Mouse (Mus musculus): ENCODE measurements around the gene Fam131c. TPM values are rescaled to one million over a fixed set of nuclear protein-coding genes. Genes with fewer than 3 reads are reported as not detected.

Fam131c gene
- polyA plus RNA-seq, 1 experiment from 2014 or later: 2.9 TPM

DNA sequence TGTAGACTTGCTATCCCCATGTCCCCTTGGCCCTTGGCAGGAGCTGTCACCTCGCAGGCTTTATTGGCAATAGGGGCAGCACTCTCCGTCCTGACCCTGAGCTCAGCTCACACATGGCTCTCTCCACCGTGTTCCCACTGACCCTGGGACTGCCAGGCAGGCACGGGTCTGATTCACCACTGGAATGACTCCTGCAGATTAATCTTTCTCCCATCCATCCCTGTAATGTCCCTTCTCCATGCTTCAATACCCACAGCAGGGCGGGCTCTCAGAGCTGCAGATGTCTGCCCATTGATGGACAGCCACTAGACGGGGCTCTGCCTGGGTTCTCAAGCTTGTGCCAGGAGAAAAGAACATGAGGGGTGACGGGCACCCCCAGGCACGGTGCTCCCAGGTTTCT lies 2.9 kb upstream of the Fam131c start:
- peaks cover 9% of the 10 kb centered on the region; the same call in 1 of the 2 replicates for H3K4me1 ChIP-seq (ENCODE audit: control insufficient read depth, insufficient read depth, low read length)
- no peak overlapping the region for H3K27ac ChIP-seq (ENCODE audit: low read depth, low read length)
- DNase-seq (ENCODE audit: low spot score, missing footprints) (no peak), ATAC-seq (ENCODE audit: low FRiP score) (no peak)
- no peak overlapping the region for H3K4me3 ChIP-seq (ENCODE audit: low read depth, low read length)
- H3K4me2 ChIP-seq: no peak overlapping the region
- peaks cover 25% of the 10 kb centered on the region; the same call in 1 of the 2 replicates for H3K27me3 ChIP-seq (ENCODE audit: control insufficient read depth, insufficient read depth, low read length)
- WGBS: 56% methylated on average over 8 of the region's 8 CpGs
- H3K9me3 ChIP-seq (ENCODE audit: control insufficient read depth, low read length): no peaks in the 10 kb centered on the region
- H3K36me3 ChIP-seq (ENCODE audit: control insufficient read depth, insufficient read depth, low read length): no peaks in the 10 kb centered on the region
- no peak overlapping the region for H3K9ac ChIP-seq (ENCODE audit: low read length)

DNA sequence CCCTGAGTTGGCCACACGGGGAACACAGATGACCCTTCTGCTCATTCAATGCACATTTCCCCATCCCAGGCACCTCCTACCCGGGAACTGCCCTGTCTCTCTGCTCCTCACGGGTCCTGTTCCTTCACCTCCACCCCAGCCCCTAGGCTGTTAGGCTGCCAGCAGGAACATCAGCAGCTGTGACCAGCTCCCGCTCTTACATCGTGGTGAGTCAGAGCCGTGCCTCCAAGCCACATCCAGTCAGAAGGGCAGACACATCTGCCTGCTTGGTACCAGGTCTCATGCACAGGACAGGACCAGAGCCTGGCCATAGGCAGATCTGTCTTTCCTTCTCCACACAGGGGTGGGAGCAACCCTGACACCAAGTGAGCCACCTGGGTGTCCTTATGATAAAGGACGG lies 2.1 kb upstream of the Fam131c start:
- no peaks in the 10 kb centered on the region for H3K9me3 ChIP-seq (ENCODE audit: control insufficient read depth, low read length)
- no peak overlapping the region for H3K27ac ChIP-seq (ENCODE audit: low read depth, low read length)
- no peak overlapping the region for H3K4me3 ChIP-seq (ENCODE audit: low read depth, low read length)
- DNase-seq (ENCODE audit: low spot score, missing footprints): no peak
- no peak overlapping the region for H3K9ac ChIP-seq (ENCODE audit: low read length)
- H3K4me2 ChIP-seq: no peak overlapping the region
- peaks cover 9% of the 10 kb centered on the region; the same call in 1 of the 2 replicates for H3K4me1 ChIP-seq (ENCODE audit: control insufficient read depth, insufficient read depth, low read length)
- H3K36me3 ChIP-seq (ENCODE audit: control insufficient read depth, insufficient read depth, low read length): no peaks in the 10 kb centered on the region
- 60% methylated on average over 7 of the region's 7 CpGs for WGBS
- no peak for ATAC-seq (ENCODE audit: low FRiP score)
- peaks cover 25% of the 10 kb centered on the region; the same call in 1 of the 2 replicates for H3K27me3 ChIP-seq (ENCODE audit: control insufficient read depth, insufficient read depth, low read length)

DNA sequence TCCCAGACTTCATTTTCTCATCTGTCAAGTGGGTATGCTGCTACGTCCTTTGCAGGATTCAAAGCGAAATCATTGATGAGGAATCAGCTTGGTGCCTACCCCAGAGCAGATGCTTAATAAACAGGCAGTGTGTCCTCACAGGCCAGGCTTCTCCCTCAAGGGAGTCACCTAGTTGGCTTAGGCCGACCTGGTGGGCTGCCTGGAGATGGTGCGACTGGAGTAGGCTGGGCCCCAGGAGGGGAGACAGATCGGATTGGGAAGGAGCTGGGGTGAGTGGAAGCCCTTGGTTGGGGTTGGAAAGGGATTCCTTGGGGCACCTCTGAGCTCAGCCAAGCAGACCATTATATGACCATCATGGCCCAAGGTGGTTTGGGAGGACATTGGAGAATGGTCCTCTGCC lies 4.4 kb downstream of the Fam131c start:
- Histone ChIP-seq H3K4me1 (ENCODE audit: control insufficient read depth, insufficient read depth, low read length) (0 out of 2 replicates have a peak, but pooled peaks cover 6% of the 10 kb centered on the region), H3K4me3 (ENCODE audit: low read depth, low read length) (no peak overlapping the region), H3K36me3 (ENCODE audit: control insufficient read depth, insufficient read depth, low read length) (no peaks in the 10 kb centered on the region), H3K9me3 (ENCODE audit: control insufficient read depth, low read length) (no peaks in the 10 kb centered on the region), H3K27me3 (ENCODE audit: control insufficient read depth, insufficient read depth, low read length) (peaks cover 12% of the 10 kb centered on the region; the same call in 1 of the 2 replicates), H3K4me2 (no peak overlapping the region), H3K27ac (ENCODE audit: low read depth, low read length) (no peak overlapping the region), H3K9ac (ENCODE audit: low read length) (no peak overlapping the region)
- 88% methylated on average over 5 of the region's 5 CpGs for WGBS
- ATAC-seq (ENCODE audit: low FRiP score): no peak
- no peak for DNase-seq (ENCODE audit: low spot score, missing footprints)

- Histone ChIP-seq H3K4me2 (no peak overlapping the region), H3K9ac (ENCODE audit: low read length) (no peak overlapping the region), H3K9me3 (ENCODE audit: control insufficient read depth, low read length) (no peaks in the 10 kb centered on the region), H3K4me1 (ENCODE audit: control insufficient read depth, insufficient read depth, low read length) (peaks cover 4% of the 10 kb centered on the region), H3K27ac (ENCODE audit: low read depth, low read length) (no peak overlapping the region), H3K4me3 (ENCODE audit: low read depth, low read length) (no peak overlapping the region), H3K27me3 (ENCODE audit: control insufficient read depth, insufficient read depth, low read length) (peaks cover 29% of the 10 kb centered on the region), H3K36me3 (ENCODE audit: control insufficient read depth, insufficient read depth, low read length) (no peaks in the 10 kb centered on the region)
- DNase-seq (ENCODE audit: low spot score, missing footprints): peak; percentile 66
- ATAC-seq (ENCODE audit: low FRiP score): no peak
- WGBS: 67% methylated on average over 8 of the region's 8 CpGs
Observed at GRCm38 (mm10) chr4:141379674-141380073, 11.7 kb downstream of the Fam131c start.

DNA sequence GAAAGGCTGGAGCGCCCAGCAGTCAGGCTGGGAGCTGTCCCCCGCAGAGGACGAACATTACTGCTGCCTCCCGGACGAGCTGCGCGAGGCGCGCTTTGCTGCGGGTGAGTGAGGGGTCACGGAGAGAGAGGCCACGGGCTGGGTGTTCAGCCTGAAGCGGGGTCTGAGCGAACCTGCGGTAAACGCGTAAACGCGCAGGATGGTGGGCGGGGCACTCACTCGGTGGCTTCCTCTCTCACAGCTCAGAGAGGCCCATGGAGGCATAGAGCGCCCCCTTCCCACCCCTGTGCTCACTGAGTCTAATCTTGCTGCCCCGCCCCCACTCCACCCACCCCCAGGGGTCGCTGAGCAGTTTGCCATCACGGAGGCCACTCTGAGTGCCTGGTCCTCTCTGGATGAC lies 14.4 kb downstream of the Fam131c start:
- peaks cover 4% of the 10 kb centered on the region for H3K4me1 ChIP-seq (ENCODE audit: control insufficient read depth, insufficient read depth, low read length)
- H3K27ac ChIP-seq (ENCODE audit: low read depth, low read length): no peak overlapping the region
- ATAC-seq (ENCODE audit: low FRiP score): peak; percentile 35; the same call in 1 of the 2 replicates
- WGBS: under 1% methylated on average over 25 of the region's 25 CpGs
- H3K27me3 ChIP-seq (ENCODE audit: control insufficient read depth, insufficient read depth, low read length): peaks cover 30% of the 10 kb centered on the region
- peak overlapping the region; percentile 50 for H3K9ac ChIP-seq (ENCODE audit: low read length)
- no peaks in the 10 kb centered on the region for H3K36me3 ChIP-seq (ENCODE audit: control insufficient read depth, insufficient read depth, low read length)
- peak overlapping the region; percentile 24 for H3K4me3 ChIP-seq (ENCODE audit: low read depth, low read length)
- H3K9me3 ChIP-seq (ENCODE audit: control insufficient read depth, low read length): no peaks in the 10 kb centered on the region
- H3K4me2 ChIP-seq: peak overlapping the region; percentile 58
- no peak for DNase-seq (ENCODE audit: low spot score, missing footprints)

DNA sequence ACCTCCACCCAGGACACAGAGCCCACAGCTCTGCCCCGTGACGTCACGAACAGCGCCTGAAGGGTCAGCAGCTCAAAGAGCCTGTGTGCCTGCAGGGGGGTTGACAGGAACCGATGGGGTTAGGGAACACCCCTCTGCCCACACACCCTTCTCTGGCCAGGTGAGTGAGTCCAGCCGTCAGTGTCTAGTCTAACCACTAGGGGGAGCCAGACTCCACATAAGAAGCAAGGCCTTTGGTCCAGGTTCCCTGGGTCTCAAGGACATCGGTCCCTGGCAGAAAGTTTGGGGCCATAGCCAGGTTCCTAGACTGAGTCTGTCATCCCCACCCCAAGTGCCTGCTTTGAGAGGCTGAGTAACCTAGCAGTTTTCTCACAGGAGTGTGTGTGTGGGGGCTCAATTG lies 17.3 kb downstream of the Fam131c start:
- Histone ChIP-seq H3K27me3 (ENCODE audit: control insufficient read depth, insufficient read depth, low read length) (peaks cover 30% of the 10 kb centered on the region), H3K4me3 (ENCODE audit: low read depth, low read length) (no peak overlapping the region), H3K9me3 (ENCODE audit: control insufficient read depth, low read length) (no peaks in the 10 kb centered on the region), H3K36me3 (ENCODE audit: control insufficient read depth, insufficient read depth, low read length) (no peaks in the 10 kb centered on the region), H3K27ac (ENCODE audit: low read depth, low read length) (no peak overlapping the region), H3K4me1 (ENCODE audit: control insufficient read depth, insufficient read depth, low read length) (peaks cover 4% of the 10 kb centered on the region), H3K9ac (ENCODE audit: low read length) (no peak overlapping the region), H3K4me2 (no peak overlapping the region)
- 1% methylated on average over 7 of the region's 7 CpGs for WGBS
- DNase-seq (ENCODE audit: low spot score, missing footprints) (peak; percentile 96), ATAC-seq (ENCODE audit: low FRiP score) (peak; percentile 45; the same call in 1 of the 2 replicates)

DNA sequence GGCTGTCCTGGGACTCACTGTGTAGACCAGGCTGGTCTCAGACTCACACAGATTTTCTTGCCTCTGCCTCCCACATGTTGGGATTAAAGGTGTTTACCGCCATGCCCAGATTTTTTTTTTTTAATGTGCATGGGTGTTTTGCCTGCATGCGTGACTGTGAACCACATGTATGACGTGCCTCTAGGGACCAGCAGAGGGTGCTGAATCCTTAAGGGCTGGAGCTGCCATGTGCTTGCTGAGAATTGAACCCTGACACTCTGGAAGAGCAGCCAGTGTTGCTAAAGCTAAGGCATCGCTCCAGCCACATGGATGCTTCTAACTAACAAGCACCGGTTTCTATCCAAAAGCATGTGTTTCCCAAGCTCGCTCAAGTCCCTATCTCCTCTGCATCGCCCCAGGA lies 18.1 kb downstream of the Fam131c start:
- ATAC-seq (ENCODE audit: low FRiP score) (no peak), DNase-seq (ENCODE audit: low spot score, missing footprints) (peak; percentile 53)
- H3K36me3 ChIP-seq (ENCODE audit: control insufficient read depth, insufficient read depth, low read length): no peaks in the 10 kb centered on the region
- peaks cover 4% of the 10 kb centered on the region for H3K4me1 ChIP-seq (ENCODE audit: control insufficient read depth, insufficient read depth, low read length)
- H3K9ac ChIP-seq (ENCODE audit: low read length): no peak overlapping the region
- H3K4me3 ChIP-seq (ENCODE audit: low read depth, low read length): no peak overlapping the region
- H3K27me3 ChIP-seq (ENCODE audit: control insufficient read depth, insufficient read depth, low read length): peaks cover 30% of the 10 kb centered on the region
- H3K4me2 ChIP-seq: no peak overlapping the region
- 68% methylated on average over 7 of the region's 7 CpGs for WGBS
- no peak overlapping the region for H3K27ac ChIP-seq (ENCODE audit: low read depth, low read length)
- no peaks in the 10 kb centered on the region for H3K9me3 ChIP-seq (ENCODE audit: control insufficient read depth, low read length)

DNA sequence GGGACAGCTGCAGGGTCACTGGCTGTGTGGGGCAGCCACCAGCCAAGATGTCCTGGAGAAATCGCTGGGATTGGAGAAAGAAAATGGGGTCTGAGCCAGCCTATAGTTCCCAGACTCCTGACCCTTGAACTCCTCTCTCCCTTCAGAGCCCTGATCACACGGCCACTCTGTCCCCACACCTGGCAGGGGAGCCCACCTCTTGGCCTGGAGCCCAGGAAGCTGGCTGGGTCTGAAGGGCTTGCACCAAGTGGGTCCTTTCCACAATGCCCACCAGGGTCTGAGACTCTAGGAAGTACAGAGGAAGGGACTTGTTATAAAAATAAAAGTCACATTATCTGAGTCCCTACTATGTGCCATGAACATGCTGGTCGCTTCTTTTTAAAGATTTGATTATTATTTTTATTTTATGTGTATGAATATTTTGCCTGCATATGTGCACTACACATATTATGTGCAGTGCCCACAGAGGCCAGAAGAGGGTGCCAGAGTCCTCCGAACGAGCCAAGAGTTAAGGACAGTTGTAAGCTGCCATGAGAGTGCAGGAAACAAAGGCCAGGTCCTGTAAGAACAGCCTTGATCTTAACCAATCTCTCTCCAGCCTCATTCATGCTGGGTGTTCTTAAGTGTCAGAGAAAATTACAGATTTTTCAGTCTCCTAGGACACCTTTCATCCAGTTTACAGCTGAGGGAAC lies 19.2 kb downstream of the Fam131c start:
- Histone ChIP-seq H3K4me1 (ENCODE audit: control insufficient read depth, insufficient read depth, low read length) (peaks cover 4% of the 10 kb centered on the region), H3K36me3 (ENCODE audit: control insufficient read depth, insufficient read depth, low read length) (no peaks in the 10 kb centered on the region), H3K4me3 (ENCODE audit: low read depth, low read length) (no peak overlapping the region), H3K4me2 (no peak overlapping the region), H3K9me3 (ENCODE audit: control insufficient read depth, low read length) (no peaks in the 10 kb centered on the region), H3K27me3 (ENCODE audit: control insufficient read depth, insufficient read depth, low read length) (peaks cover 24% of the 10 kb centered on the region), H3K27ac (ENCODE audit: low read depth, low read length) (no peak overlapping the region), H3K9ac (ENCODE audit: low read length) (no peak overlapping the region)
- WGBS: 20% methylated on average over 5 of the region's 5 CpGs
- peak; percentile 98 for DNase-seq (ENCODE audit: low spot score, missing footprints)
- ATAC-seq (ENCODE audit: low FRiP score): peak; percentile 36; the same call in 1 of the 2 replicates

DNA sequence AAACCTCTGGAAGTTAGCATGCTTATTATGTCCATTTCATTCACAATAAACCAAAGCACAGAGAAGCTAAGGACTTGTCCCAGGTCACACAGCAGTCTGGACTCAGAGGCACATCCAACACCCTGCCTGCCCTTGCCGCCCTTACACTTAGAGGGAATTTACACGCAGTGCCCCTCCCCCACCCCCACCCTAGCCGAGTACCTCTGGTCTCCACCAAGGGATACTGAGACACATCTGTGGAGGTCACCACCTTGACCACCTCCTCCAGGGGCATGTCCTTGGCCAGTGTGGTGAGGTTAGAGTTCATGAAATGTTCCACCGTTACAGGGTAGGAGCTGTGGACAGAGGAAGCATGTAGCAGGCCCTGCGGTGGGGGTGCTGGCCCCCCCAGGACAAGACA lies 19.9 kb downstream of the Fam131c start:
- no peak for ATAC-seq (ENCODE audit: low FRiP score)

More for the DNA sequence above, 19.9 kb downstream of the Fam131c start:
- no peak overlapping the region for H3K9ac ChIP-seq (ENCODE audit: low read length)
- peaks cover 17% of the 10 kb centered on the region for H3K27me3 ChIP-seq (ENCODE audit: control insufficient read depth, insufficient read depth, low read length)
- H3K9me3 ChIP-seq (ENCODE audit: control insufficient read depth, low read length): no peaks in the 10 kb centered on the region
- H3K4me1 ChIP-seq (ENCODE audit: control insufficient read depth, insufficient read depth, low read length): no peaks in the 10 kb centered on the region
- H3K27ac ChIP-seq (ENCODE audit: low read depth, low read length): no peak overlapping the region
- no peaks in the 10 kb centered on the region for H3K36me3 ChIP-seq (ENCODE audit: control insufficient read depth, insufficient read depth, low read length)
- no peak overlapping the region for H3K4me3 ChIP-seq (ENCODE audit: low read depth, low read length)
- H3K4me2 ChIP-seq: no peak overlapping the region
- peak; percentile 66 for DNase-seq (ENCODE audit: low spot score, missing footprints)
- WGBS: 67% methylated on average over 5 of the region's 5 CpGs

Measured in midbrain, embryonic 11.5 days (tissue).